Mouse (Mus musculus): Measurements from ENCODE around the gene Igfn1. TPM values are rescaled to one million over a fixed set of nuclear protein-coding genes. Genes with fewer than 3 reads are reported as not detected.
A peak's percentile ranks its signal among the peaks of the same experiment; 100 is the strongest.

The Igfn1 gene
- total RNA-seq, 2 experiments from 2014 or later = 0.82 to 3.3 TPM

GRCm38 (mm10) chr1:136007211-136008158 lies 1.3 kb upstream of the Igfn1 start, which contains the start of gene Tmem9:
Gene Tmem9, plus strand, starts transcription at chr1:136008150.
- DNase-seq = peak; percentile 88

GRCm38 (mm10) chr1:136001438-136001837 lies 4.7 kb downstream of the Igfn1 start:
- DNase-seq = no peak

- no peak for DNase-seq
These were observed 6.3 kb downstream of the Igfn1 start for GRCm38 (mm10) chr1:135999720-136000287.

- no peak for DNase-seq
These were observed 8.6 kb downstream of the Igfn1 start for GRCm38 (mm10) chr1:135997537-135997936.

GRCm38 (mm10) chr1:135993470-135993869 lies 12.7 kb downstream of the Igfn1 start:
- no peak for DNase-seq

DNA sequence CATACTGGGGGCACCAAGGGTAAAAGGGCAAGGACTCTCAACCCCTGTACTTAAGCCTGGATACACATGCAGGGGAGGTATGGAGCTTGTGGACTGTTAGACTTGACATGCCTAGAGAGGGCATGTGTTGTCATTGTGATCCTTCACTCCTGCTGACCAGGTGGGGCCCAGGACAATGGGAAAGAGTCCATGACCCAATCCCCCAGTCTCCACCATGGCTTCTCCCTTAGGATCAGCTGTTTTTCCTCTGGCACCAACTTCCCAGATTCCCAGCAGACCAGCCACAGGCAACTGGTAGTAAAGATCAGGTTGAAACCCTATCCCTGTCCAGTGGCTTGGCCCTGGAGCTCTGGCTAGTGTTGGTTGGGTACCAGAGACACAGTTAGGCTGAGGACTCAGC lies 16.3 kb downstream of the Igfn1 start:
- DNase-seq = no peak

- DNase-seq = no peak
These were observed 22.0 kb downstream of the Igfn1 start for GRCm38 (mm10) chr1:135984105-135984504.

DNA sequence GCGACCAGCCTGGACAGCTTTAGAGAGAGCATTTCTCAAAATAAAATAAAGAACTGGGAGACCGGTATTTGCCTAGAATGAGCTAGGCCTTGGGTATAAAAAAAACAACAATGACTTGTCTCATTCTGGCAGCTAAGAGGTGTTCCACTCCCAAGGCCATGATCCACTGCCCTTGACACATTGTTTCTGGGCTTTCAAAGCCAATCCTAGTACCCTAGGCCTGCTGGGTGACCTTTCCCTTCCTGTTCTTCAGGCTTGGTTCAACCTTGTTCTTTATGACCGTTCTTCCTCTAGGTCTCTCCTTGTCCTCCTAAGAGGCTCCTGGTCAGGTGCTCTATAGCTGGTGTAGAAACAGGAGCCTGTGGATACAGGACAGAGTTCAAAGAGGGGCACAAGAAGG lies 33.6 kb downstream of the Igfn1 start:
- no peak for DNase-seq

- DNase-seq = no peak
These were observed 35.7 kb downstream of the Igfn1 start for GRCm38 (mm10) chr1:135970486-135970885.

DNA sequence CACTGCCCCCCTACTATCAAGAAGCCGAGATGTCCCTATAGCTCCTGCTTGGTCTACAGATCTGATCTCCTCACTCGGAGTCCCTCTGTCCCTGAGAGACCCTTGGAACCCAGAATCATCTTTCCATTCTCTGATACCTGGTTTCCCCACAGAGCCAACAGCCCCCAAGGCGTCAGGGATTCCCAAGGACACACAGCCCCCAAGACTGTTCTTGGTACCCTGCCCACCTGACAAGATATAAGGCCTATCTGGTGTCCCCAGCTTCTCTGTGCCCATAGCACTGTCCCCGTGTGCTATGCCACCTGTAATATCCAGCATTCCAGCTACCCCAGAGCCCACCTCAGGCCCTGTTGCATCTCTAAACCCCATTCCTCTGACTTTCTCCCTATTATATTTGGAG lies 38.4 kb downstream of the Igfn1 start:
- DNase-seq = no peak

DNA sequence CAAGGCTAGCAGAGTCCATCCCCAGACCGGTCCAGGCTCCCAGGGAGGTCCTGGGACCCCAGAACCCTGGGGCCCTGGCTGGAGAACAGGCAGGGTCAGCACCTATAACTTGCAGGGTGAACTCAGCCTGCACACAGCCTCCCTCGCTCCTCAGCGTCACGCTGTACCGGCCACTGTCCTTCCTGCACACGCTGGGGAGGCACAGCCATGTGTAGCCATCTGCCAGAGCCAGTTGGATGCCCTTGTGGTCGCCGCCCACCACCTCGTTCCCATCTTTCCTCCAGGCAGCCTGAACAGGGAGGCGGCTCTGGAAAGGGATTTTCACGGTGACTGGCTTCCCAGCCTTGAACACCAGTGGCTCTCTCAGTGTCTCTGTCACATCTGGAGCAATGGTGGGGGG lies 41.6 kb downstream of the Igfn1 start:
- DNase-seq = no peak

GRCm38 (mm10) chr1:135963177-135963576 lies 43.0 kb downstream of the Igfn1 start:
- DNase-seq = no peak

GRCm38 (mm10) chr1:135958483-135958882 lies 47.7 kb downstream of the Igfn1 start:
- no peak for DNase-seq

- no peak for DNase-seq
These were observed 57.3 kb downstream of the Igfn1 start for GRCm38 (mm10) chr1:135948871-135949270.

GRCm38 (mm10) chr1:135946247-135946646 lies 59.9 kb downstream of the Igfn1 start:
- DNase-seq = no peak

GRCm38 (mm10) chr1:135945711-135946110 lies 60.4 kb downstream of the Igfn1 start:
- peak; percentile 58 for DNase-seq

GRCm38 (mm10) chr1:135944526-135945259 lies 61.4 kb downstream of the Igfn1 start:
- peak; percentile 89 for DNase-seq

GRCm38 (mm10) chr1:135943713-135944112 lies 62.4 kb downstream of the Igfn1 start:
- no peak for DNase-seq

DNA sequence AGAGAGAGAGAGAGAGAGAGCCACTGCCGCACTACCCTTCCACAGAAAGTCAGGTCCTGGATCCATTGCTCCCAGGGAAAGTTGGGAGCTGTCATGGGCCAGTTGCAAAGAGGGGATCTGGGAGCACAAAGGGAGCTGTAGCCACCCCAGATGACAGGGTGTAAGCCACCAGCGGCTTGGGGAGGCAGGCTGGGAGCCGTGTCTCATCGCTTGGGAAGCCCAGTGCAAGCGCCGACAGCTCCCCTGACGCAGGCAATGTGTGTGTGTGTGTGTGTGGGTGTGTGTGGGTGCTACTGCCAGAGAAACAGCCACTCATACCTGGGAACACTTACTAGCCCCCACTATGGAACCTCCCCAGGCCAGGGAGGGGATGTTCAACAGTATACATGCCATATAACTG lies 64.0 kb downstream of the Igfn1 start:
- DNase-seq = no peak

DNA sequence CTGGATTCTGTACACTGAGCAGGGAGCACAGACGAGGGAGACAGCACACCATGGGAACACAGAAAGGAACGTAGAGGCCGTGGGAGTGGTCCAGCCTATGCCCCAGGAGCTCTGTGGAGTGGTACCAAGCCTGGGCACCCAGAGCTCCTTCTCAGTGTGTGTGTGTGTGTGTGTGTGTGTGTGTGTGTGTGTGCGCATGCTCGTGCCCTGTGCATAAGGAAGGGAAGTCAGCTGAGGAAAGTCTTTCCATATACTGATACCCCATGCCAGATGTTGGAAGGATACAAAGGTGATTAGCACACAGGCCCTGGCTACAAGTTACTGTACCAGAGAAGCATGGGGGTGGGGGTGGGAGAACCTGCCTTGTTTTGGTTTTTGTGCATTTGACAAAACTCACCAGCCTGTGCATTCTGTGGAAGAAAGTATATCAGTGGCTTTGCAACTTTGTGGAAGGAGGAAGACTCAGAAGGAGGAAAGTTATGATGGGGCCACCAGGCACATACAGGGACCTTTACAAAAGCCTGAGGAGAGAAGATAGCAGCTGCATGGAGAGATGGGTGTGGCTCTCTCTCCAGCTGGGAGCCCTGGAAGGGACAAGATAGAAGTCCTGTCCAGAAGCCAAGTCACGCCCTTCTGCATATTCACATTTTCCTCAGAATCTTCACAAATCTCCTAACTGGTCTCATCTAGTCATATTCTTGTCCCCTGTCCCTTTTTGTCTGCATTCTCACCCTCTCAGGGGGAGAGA lies 64.7 kb downstream of the Igfn1 start:
- DNase-seq = no peak

DNA sequence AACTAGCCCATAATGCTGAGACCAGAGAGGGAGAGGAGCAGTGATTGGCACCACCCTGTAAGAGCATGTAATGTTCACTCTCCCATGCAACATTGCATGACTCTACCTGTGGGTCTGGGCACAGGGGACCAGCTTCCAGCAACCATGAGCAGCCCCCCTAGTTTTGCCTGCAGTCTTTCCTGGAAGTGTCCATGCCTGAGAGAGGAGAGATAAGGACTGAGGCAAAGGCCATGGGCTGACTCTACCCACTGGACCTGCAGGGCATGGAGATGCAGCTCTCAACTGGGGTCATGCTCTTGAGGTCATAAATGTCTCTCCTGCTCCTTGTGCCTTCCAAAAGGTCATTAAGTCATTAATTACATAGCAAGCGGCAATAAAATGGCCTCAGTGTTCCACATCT lies 70.1 kb downstream of the Igfn1 start:
- DNase-seq = no peak

- DNase-seq = peak; percentile 21
These were observed 72.3 kb downstream of the Igfn1 start for GRCm38 (mm10) chr1:135933704-135934293.

All from adrenal gland, postnatal 10 days (tissue).